Mouse (Mus musculus): ENCODE results near the gene Irf1.
A peak's percentile ranks its signal among the peaks of the same experiment; 100 is the strongest.

Gene Irf1

DNA sequence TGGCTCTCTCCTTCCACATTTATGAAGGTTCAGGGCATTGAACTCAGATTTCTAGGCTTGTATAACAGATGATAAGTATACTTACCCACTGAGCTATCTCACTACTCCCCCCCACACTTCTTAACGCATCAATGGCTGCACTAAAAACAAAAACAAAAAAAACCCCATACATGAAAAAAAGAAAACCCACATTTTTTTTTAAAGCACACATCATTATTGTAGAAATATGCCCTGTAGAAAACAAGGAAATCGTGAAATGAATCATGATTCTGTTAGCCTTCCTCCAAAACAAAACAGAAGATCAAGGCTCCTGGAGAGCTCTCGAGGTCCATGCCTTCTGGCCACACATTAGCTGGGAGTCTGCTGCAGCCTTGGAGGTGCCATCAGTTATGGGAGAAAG, 41.5 kb downstream of the Irf1 start:
- no peak for DNase-seq (ENCODE audit: low spot score)

GRCm38 (mm10) chr11:53813001-53813868, 43.4 kb downstream of the Irf1 start:
- peak; percentile 49 for DNase-seq (ENCODE audit: low spot score)

GRCm38 (mm10) chr11:53814810-53815209, 45.0 kb downstream of the Irf1 start:
- DNase-seq (ENCODE audit: low spot score): no peak

- DNase-seq (ENCODE audit: low spot score): no peak
Observed at GRCm38 (mm10) chr11:53816841-53817375, 47.1 kb downstream of the Irf1 start.

DNA sequence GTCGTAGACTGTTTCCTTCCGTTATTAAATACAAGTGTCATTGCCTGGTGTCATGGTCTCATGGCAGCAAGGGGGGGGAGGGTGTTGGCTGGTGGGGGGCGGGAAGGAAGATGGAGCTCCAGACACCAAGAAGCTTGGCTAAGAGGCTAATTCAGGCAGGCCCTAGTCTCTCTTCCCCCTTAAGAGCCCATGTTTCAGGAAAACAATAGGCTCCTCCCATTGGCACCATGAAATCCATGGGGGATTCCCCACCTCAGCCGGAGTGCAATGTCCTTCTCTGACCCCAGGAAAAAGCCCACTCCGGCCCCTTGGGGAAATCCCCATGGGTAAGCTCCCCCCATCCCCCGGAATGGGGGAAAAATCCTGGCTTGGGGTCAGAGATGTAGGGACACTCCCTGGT, 49.0 kb downstream of the Irf1 start:
- peak; percentile 66 for DNase-seq (ENCODE audit: low spot score)

- no peak for DNase-seq (ENCODE audit: low spot score)
Observed at GRCm38 (mm10) chr11:53819511-53819910, 49.7 kb downstream of the Irf1 start.

- DNase-seq (ENCODE audit: low spot score): no peak
Observed at GRCm38 (mm10) chr11:53820516-53821170, 50.8 kb downstream of the Irf1 start.

- no peak for DNase-seq (ENCODE audit: low spot score)
Observed at GRCm38 (mm10) chr11:53821230-53821944, 51.6 kb downstream of the Irf1 start.

- DNase-seq (ENCODE audit: low spot score): no peak
Observed at GRCm38 (mm10) chr11:53821945-53822338, 52.1 kb downstream of the Irf1 start.

GRCm38 (mm10) chr11:53825409-53825808, 55.6 kb downstream of the Irf1 start:
- DNase-seq (ENCODE audit: low spot score): no peak
